Mouse (Mus musculus): Measurements from ENCODE around the gene Rnf150.

DNA sequence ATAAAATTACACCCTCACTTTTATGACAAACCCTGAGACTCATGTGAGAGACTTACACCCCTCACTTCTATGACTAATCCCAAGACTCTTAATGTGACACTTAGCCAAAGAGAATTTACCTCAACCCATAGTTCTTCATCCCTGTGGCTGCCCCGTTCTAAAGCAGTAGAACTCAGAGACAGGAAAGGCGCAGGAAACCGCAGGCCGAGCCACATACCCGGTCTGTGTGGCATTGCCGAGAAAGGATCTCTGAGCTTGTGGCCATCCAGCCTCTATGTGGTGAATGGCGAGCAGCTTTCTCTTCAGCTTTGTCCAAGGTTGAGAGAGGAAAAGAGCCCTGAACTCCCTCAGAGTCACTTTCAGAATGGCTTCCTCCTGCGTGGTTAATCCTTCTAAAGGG, 223.5 kb downstream of the Rnf150 start:
- TF ChIP-seq MAFK (IDR thresholded peaks at IDR 0.05; ENCODE audit: insufficient read depth, low read depth, low read length) (no peak), CHD2 (IDR thresholded peaks at IDR 0.05; ENCODE audit: low read depth, low read length) (no peak), ZNF384 (IDR thresholded peaks at IDR 0.05; ENCODE audit: low read depth, low read length) (no peak), HCFC1 (IDR thresholded peaks at IDR 0.05; ENCODE audit: borderline replicate concordance, insufficient read depth, low read length) (no peak)
